Mouse (Mus musculus) left cerebral cortex, adult 11 months (tissue): ENCODE results near the gene Fut2.

Experiments
- DNase-seq: peaks from one replicate; pipeline ENCODE4 v3.0.0; 2022; ENCODE audit warnings: low spot score

The Fut2 gene

DNA sequence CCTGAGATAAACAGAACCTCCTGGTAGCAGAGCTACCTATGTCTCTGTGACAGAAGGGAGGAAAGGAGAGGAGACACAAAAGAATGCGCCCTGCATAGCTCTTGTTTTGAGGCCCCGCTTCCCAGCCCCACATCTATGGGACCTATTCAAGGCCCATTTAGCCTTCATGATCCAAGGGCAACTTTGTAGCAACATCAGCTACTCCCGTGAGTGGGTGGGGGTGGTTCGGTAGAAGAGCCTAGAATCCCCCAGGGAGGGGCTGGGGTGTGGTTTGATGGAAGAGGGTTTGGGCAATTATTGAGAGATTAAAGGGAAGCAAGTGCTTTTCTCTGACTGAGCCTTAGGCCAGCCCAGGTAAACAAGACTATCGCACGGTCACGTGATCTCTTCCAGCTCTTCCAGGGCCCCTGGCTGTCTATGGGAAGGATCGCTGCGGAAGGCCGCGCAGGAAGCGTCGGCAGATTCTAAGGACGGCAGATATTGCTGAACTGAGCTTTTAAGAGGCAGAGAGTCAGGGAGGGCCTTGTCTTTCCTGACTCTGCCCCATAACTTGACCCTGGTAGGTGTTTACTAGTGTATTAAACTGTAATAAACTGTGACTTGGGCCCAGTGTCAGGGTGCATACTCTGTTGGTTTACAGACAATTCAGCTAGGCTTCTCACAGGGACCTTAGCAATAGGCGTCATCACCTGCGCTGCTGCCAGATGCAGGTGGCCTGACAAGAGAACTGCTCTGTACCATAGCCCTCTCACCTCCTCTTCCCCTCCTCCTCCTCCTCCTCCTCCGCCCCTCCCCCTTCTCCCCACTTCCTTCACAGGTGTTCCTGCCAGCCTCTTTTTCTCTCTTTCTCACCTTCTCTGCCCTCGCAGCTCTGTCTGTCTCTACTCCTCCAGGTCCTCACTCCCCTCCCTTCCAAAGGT, 67.0 kb downstream of the Fut2 start:
- no peak for DNase-seq
